Mouse (Mus musculus): Measurements from ENCODE around the gene Cdh23. TPM values are rescaled to one million over a fixed set of nuclear protein-coding genes. Genes with fewer than 3 reads are reported as not detected.
"Not testable (repeated sequence)": the region's sequence is repeated elsewhere in the genome, so short reads cannot be mapped to it uniquely, and the experiment has no call there.

The Cdh23 gene
- polyA plus RNA-seq, 1 experiment: 9.0 TPM

DNA sequence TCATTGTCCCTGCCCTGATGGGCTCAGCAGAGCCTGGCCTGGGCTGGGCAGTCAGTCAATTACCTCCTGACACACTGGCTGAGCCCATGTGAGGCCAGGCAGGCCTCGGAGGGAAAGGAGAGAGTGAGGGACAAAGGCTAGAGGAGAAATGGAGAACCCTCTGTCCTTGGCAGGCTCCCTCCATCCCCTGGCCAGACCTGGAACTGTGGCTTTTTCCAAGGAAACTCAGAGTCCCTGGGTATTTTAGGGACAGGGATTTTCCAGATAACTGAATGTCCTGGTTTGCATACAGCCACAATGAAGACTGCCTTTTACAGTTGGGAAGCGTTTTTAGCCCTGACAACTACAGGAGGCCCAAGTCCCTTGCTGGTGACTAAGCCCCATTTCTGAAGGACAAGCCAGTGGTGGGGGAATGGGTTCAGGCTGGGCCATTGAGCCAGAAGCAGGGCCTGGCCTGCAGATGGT is 36.1 kb upstream of the Cdh23 start:
- TF ChIP-seq CTCF (IDR thresholded peaks at IDR 0.05; ENCODE audit: borderline replicate concordance, extremely low read depth, insufficient read depth, insufficient read length): no peak
- no peak for TF ChIP-seq POLR2A (IDR thresholded peaks at IDR 0.05; ENCODE audit: borderline replicate concordance, extremely low read depth, insufficient read depth, insufficient read length, poor library complexity, severe bottlenecking)
- peak; percentile 28 for DNase-seq (ENCODE audit: low read depth)

GRCm38 (mm10) chr10:60731742-60732141 is 35.5 kb upstream of the Cdh23 start:
- TF ChIP-seq CTCF (IDR thresholded peaks at IDR 0.05; ENCODE audit: borderline replicate concordance, extremely low read depth, insufficient read depth, insufficient read length) (no peak), POLR2A (IDR thresholded peaks at IDR 0.05; ENCODE audit: borderline replicate concordance, extremely low read depth, insufficient read depth, insufficient read length, poor library complexity, severe bottlenecking) (no peak)
- DNase-seq (ENCODE audit: low read depth): peak; percentile 57

GRCm38 (mm10) chr10:60727301-60727700 is 31.0 kb upstream of the Cdh23 start:
- no peak for DNase-seq (ENCODE audit: low read depth)
- TF ChIP-seq POLR2A (IDR thresholded peaks at IDR 0.05; ENCODE audit: borderline replicate concordance, extremely low read depth, insufficient read depth, insufficient read length, poor library complexity, severe bottlenecking): no peak
- TF ChIP-seq CTCF (IDR thresholded peaks at IDR 0.05; ENCODE audit: borderline replicate concordance, extremely low read depth, insufficient read depth, insufficient read length): no peak

DNA sequence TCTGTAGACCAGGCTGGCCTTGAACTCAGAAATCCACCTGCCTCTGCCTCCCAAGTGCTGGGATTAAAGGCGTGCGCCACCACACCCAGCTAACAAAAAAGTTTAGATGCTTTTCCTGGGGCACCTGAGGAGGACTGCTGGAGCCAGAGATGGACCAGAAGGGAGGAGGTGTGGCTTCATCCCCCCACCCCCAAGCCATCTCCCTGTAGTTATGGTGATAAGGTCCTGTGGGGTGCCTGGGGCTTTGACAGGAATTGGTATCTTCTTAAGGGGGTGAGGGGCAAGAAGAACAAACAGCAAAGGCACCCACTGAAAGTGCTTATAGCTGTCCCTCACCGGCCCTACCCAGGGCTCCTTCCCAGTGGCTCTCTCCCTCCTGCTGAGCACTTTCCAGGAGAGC is 30.6 kb upstream of the Cdh23 start:
- TF ChIP-seq POLR2A (IDR thresholded peaks at IDR 0.05; ENCODE audit: borderline replicate concordance, extremely low read depth, insufficient read depth, insufficient read length, poor library complexity, severe bottlenecking) (no peak), CTCF (IDR thresholded peaks at IDR 0.05; ENCODE audit: borderline replicate concordance, extremely low read depth, insufficient read depth, insufficient read length) (no peak)
- DNase-seq (ENCODE audit: low read depth): no peak

DNA sequence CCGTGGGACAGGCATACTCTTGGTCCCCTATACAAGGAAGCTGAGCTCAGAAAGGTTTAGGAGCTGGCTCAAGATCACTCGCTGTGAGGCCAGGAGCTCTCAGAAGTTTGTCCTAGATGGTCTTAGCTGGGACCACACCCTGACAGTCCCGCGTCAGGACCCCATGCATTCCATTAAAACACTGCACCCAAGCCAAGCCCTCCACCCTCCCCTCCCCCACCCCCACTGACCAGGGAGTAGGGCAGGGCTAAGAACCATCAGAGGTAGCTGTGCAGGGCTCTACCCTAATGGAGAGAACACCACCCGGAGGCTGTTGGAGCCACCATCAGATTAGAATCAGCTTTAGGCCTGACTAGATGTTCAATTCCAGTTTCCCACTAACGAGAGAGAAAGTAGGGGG is 28.2 kb upstream of the Cdh23 start:
- DNase-seq (ENCODE audit: low read depth): no peak
- TF ChIP-seq POLR2A (IDR thresholded peaks at IDR 0.05; ENCODE audit: borderline replicate concordance, extremely low read depth, insufficient read depth, insufficient read length, poor library complexity, severe bottlenecking) (no peak), CTCF (IDR thresholded peaks at IDR 0.05; ENCODE audit: borderline replicate concordance, extremely low read depth, insufficient read depth, insufficient read length) (no peak)

GRCm38 (mm10) chr10:60723345-60723744 is 27.1 kb upstream of the Cdh23 start:
- no peak for DNase-seq (ENCODE audit: low read depth)

GRCm38 (mm10) chr10:60721640-60722039 is 25.4 kb upstream of the Cdh23 start:
- TF ChIP-seq POLR2A (IDR thresholded peaks at IDR 0.05; ENCODE audit: borderline replicate concordance, extremely low read depth, insufficient read depth, insufficient read length, poor library complexity, severe bottlenecking) (no peak), CTCF (IDR thresholded peaks at IDR 0.05; ENCODE audit: borderline replicate concordance, extremely low read depth, insufficient read depth, insufficient read length) (no peak)
- DNase-seq (ENCODE audit: low read depth): peak; percentile 65

More at GRCm38 (mm10) chr10:60723345-60723744, 27.1 kb upstream of the Cdh23 start:
- TF ChIP-seq CTCF (IDR thresholded peaks at IDR 0.05; ENCODE audit: borderline replicate concordance, extremely low read depth, insufficient read depth, insufficient read length) (no peak), POLR2A (IDR thresholded peaks at IDR 0.05; ENCODE audit: borderline replicate concordance, extremely low read depth, insufficient read depth, insufficient read length, poor library complexity, severe bottlenecking) (no peak)

DNA sequence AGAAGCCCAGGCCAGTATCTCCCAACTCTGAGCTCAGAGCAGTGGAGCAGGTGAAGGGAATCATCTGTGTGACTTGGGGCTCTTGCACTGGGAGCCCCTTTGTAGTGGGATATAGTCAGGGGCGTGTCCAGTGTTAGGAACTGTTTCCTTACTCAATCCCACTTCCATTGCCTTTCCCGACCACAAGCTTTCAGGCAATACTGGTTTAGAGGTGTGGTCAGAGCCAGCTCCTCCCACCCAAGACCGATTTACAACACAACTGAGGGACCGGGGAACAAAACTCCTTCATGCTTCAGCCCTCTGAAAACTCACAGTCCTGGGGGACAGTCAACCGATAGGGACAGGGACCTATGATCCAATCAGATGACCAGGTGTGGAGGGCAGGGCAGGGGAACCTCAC is 24.2 kb upstream of the Cdh23 start:
- no peak for DNase-seq (ENCODE audit: low read depth)
- TF ChIP-seq CTCF (IDR thresholded peaks at IDR 0.05; ENCODE audit: borderline replicate concordance, extremely low read depth, insufficient read depth, insufficient read length) (no peak), POLR2A (IDR thresholded peaks at IDR 0.05; ENCODE audit: borderline replicate concordance, extremely low read depth, insufficient read depth, insufficient read length, poor library complexity, severe bottlenecking) (no peak)

DNA sequence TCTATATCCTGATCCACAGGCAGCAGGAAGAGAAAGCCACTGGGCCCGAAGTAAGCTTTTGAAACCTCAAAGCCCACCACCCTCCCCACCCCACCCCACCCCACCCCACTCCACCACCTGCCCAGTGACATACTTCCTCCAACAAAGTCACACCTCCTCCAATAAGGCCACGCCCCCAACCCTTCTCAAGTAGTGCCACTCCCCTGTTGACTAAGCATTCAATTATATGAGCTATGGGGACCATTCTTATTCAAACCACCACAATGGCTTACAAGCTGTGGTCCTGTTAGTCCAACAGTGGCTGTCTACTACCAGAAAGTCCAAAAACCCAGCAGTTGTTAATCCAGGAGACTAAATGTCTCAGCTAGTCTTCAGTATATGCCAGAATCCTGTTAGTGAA is 22.2 kb upstream of the Cdh23 start:
- TF ChIP-seq CTCF (IDR thresholded peaks at IDR 0.05; ENCODE audit: borderline replicate concordance, extremely low read depth, insufficient read depth, insufficient read length) (no peak), POLR2A (IDR thresholded peaks at IDR 0.05; ENCODE audit: borderline replicate concordance, extremely low read depth, insufficient read depth, insufficient read length, poor library complexity, severe bottlenecking) (no peak)
- no peak for DNase-seq (ENCODE audit: low read depth)

DNA sequence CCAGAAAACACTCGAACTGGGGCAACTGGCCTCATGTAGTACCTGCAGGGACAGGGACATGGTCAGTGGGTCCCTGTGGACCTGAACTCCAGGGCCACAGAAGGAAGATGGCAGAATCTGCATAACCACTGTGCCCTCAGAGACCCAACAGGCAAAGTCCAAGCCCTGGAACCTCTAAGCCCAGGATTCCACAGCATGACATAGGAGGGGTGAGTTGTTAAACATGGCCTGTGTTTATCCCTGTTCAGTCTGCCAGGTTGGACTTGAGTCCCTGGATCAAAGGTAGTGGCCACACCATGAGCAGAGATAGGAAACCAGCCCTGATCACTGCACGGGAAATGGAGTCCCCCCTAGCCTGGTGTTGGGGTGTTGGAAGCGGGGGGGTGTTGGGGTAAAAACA is 20.2 kb upstream of the Cdh23 start:
- TF ChIP-seq CTCF (IDR thresholded peaks at IDR 0.05; ENCODE audit: borderline replicate concordance, extremely low read depth, insufficient read depth, insufficient read length): no peak
- DNase-seq (ENCODE audit: low read depth): no peak

DNA sequence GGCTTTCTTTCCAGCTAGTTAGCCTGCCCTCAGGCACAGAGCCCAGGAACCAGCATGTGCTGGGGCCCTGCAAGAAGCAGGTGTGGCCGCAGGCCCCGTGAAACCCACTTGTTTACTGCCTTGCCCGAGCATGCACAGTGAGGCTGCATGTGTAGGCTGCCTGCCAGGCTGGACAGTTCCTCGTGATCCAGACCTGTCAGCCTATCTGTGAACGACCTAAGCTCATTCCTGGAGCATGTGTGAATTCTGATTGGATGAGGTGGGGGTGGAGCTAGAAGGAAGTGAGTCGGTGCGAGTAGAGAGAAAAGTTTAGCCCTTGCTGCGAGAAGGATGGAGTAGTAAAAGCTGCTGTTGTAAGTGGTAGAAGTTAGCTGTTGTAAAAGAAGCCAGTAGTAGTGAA is 16.0 kb upstream of the Cdh23 start:
- DNase-seq (ENCODE audit: low read depth): not testable (repeated sequence)

DNA sequence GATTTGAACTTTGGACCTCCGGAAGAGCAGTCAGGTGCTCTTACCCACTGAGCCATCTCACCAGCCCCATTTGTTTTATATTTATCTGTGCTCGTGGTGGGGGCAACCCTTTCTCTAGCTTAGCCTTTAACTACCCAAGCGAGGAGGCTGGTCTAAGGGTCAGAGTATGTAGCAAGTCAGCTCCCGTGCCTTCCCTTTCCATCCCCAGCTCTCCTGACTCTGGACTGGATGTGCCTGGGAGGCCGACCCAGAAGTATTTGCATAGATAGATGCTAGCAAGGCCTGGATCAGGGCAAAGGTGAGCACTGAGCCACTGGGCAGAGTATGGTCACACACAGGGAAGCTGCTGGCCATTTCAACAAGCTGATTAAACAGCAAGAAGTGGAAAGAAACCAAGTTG is 12.5 kb upstream of the Cdh23 start:
- no peak for DNase-seq (ENCODE audit: low read depth)
- no peak for TF ChIP-seq POLR2A (IDR thresholded peaks at IDR 0.05; ENCODE audit: borderline replicate concordance, extremely low read depth, insufficient read depth, insufficient read length, poor library complexity, severe bottlenecking)
- no peak for TF ChIP-seq CTCF (IDR thresholded peaks at IDR 0.05; ENCODE audit: borderline replicate concordance, extremely low read depth, insufficient read depth, insufficient read length)

- TF ChIP-seq POLR2A (IDR thresholded peaks at IDR 0.05; ENCODE audit: borderline replicate concordance, extremely low read depth, insufficient read depth, insufficient read length, poor library complexity, severe bottlenecking) (no peak), CTCF (IDR thresholded peaks at IDR 0.05; ENCODE audit: borderline replicate concordance, extremely low read depth, insufficient read depth, insufficient read length) (no peak)
These were observed 10.0 kb upstream of the Cdh23 start for GRCm38 (mm10) chr10:60706268-60706667.

More at GRCm38 (mm10) chr10:60706268-60706667, 10.0 kb upstream of the Cdh23 start:
- DNase-seq (ENCODE audit: low read depth): no peak

Measured in brain, embryonic 14.5 days (tissue).